Mouse (Mus musculus) sigmoid colon, adult 10 weeks (tissue): ENCODE data around the gene Hmga1. TPM values are rescaled to one million over a fixed set of nuclear protein-coding genes. Genes with fewer than 3 reads are reported as not detected.

Experiments used
- polyA plus RNA-seq: library from polyadenylated mRNA; stranded (reverse); fragments of 350-450 nt; fragmentation: Illumina TruSeq; extraction: RNeasy Lipid Tissue Mini Kit (QIAGEN cat#74804); gene quantifications from one replicate; pipeline ENCODE4 v1.2.3, GENCODE M21; 2014; ENCODE audit warnings: low read depth, low replicate concordance

Hmga1 gene
- 17.8 TPM for polyA plus RNA-seq

GRCm38 (mm10) chr17:27556315-27557011, at the start of gene Hmga1:
Hmga1 (plus strand) TSS chr17:27556497.

DNA sequence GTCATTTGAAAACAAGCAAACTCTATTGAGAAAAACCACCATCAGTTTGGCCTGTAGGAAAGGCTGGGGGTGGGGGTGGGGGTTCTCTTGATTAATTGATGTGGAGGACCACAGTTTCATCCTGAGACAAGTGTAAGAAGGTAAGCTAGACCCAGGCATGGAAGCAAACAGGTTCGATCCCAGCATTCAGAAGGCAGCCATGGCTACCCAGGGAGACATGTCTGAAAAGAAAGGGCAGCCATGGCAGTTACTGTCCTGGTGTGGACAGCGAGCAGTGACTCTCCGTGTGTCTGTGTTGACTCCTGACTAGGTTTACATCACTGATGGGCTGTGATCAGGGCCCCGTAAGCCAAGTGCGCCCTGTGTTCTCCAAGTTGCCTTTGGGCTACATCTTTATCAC, 35.0 kb upstream of the Hmga1 start, which contains the start of gene Grm4:
Grm4 (minus strand) TSS at position 101 of the 400 bp plus-strand sequence.

DNA sequence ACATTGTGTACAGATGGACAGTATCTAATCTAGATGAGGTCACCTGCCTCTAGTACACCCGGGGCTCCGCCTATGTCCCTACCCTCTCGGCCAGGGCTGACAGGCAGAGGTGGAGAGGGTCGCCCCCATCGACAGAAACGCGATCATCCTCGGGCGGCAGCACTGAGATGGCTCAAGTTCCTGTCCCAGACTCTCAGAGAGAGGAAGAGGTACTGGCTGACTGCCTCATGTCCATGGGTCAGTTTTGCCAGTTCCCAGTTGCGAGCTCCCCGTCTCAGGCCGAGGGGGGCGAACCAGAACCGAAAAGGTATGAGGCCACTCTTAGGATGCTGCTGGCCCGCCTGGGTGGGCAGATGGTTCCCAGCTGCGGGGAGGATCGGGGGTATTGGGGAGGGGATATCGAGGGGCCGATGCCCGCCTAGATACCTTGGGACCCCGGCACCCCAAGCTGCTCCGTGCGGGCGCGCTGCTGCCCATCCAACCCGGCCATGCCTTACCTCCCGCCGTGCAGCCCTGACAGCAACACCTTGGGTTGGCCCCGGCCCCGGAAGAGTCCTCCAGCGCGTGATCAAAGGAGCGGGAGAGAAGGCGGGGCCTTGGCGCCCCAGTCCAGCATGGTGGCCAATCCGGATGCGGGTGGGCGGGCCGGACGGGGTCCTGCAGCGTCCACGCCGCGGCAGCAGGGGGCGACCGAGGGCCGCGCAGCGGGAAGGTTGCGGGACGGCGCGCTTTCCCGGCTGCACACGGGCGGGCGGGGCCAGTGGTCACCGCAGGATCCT, 9.1 kb downstream of the Hmga1 start, which contains the start of gene AI413582:
AI413582 (minus strand) TSS at position 594 of the 779 bp plus-strand sequence.

Other genes with a start within 250 kb of the Hmga1 start
- gene Grm4, start 35.1 kb upstream of the Hmga1 start, polyA plus RNA-seq = not detected
- not detected for gene AI413582, start 9.3 kb downstream of the Hmga1 start, polyA plus RNA-seq
- gene Nudt3, start 67.0 kb downstream of the Hmga1 start, polyA plus RNA-seq = 17.9 TPM
- gene RPS10-NUDT3, start 78.7 kb downstream of the Hmga1 start, polyA plus RNA-seq = not detected
- gene Rps10, start 80.2 kb downstream of the Hmga1 start, polyA plus RNA-seq = 46.2 TPM
- gene Pacsin1, start 99.0 kb downstream of the Hmga1 start, polyA plus RNA-seq = 0.57 TPM
- gene Spdef, start 172.5 kb downstream of the Hmga1 start, polyA plus RNA-seq = 3.0 TPM